Mouse (Mus musculus) erythroblast, embryonic 14.5 days (primary cell): ENCODE data around the gene Dnm1.

Source experiments
- GATA1 ChIP-seq: IDR thresholded peaks from 2 replicates; pipeline ENCODE4 v1.6.1; 2012; ENCODE audit warnings: low read length, inconsistent platforms, mixed read lengths
- TAL1 ChIP-seq: IDR thresholded peaks from 3 replicates; pipeline ENCODE4 v1.6.1; 2012; ENCODE audit warnings: low read length, inconsistent platforms, mixed read lengths

DNA sequence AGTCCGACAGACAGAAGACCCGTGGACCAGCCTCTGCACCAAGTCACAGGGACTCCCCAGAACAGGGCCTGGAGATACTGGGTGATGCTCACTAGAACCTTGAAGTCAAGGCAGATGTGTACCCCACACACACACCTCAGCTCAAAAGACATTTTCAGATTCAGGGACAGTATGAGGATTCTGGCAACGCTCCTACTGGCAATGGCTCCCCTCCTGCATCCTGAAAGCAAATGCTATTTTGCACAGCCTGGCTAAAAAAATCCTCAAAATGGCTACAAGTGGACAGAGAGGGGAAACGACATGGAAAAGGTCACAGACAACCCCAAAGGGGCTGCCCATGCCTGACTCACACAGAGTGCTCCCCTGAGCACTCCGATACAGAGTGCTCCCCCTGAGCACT lies 21.0 kb downstream of the Dnm1 start:
- TF ChIP-seq TAL1 (no peak), GATA1 (no peak)
